Mouse (Mus musculus) lung, embryonic 14.5 days (tissue): ENCODE data around the gene Cela3b. TPM values are rescaled to one million over a fixed set of nuclear protein-coding genes. Genes with fewer than 3 reads are reported as not detected.
"Not testable (repeated sequence)": the region's sequence is repeated elsewhere in the genome, so short reads cannot be mapped to it uniquely, and the experiment has no call there.

ENCODE experiments used
- ATAC-seq: fragments of 200-750 bp; cut with Nextera tagmentation; 2 replicates; pipeline ENCODE4 v1.8.0; 2017; ENCODE audit warnings: mild to moderate bottlenecking, moderate TSS enrichment, moderate library complexity; ENCODE audit not compliant: insufficient read depth
- DNase-seq: peaks from one replicate; pipeline ENCODE4 v3.0.0-alpha.2; 2015
- H3K27ac ChIP-seq: fragments of 300-500 bp; sonication (generic); 2 replicates; pipeline ENCODE4 v1.5.1; 2014; ENCODE audit warnings: low read depth, mild to moderate bottlenecking, moderate library complexity
- H3K27me3 ChIP-seq: fragments of 300-500 bp; sonication (generic); 2 replicates; pipeline ENCODE4 v1.6.1; 2014; ENCODE audit warnings: low read length, control low read depth; ENCODE audit not compliant: insufficient read depth
- H3K36me3 ChIP-seq: fragments of 300-500 bp; sonication (generic); 2 replicates; pipeline ENCODE4 v1.6.1; 2014; ENCODE audit warnings: control low read depth; ENCODE audit not compliant: insufficient read depth
- H3K4me1 ChIP-seq: fragments of 300-500 bp; sonication (generic); 2 replicates; pipeline ENCODE4 v1.6.1; 2014; ENCODE audit warnings: antibody characterized with exemption, control low read depth; ENCODE audit not compliant: insufficient read depth
- H3K4me2 ChIP-seq: fragments of 300-500 bp; sonication (generic); 2 replicates; pipeline ENCODE4 v1.6.1; 2014; ENCODE audit warnings: mild to moderate bottlenecking
- H3K4me3 ChIP-seq: fragments of 300-500 bp; sonication (generic); 2 replicates; pipeline ENCODE4 v1.5.1; 2014; ENCODE audit warnings: low read depth, low read length
- H3K9ac ChIP-seq: fragments of 300-500 bp; sonication (generic); 2 replicates; pipeline ENCODE4 v1.6.1; 2014
- H3K9me3 ChIP-seq: fragments of 300-500 bp; sonication (generic); 2 replicates; pipeline ENCODE4 v1.6.1; 2016; ENCODE audit warnings: low read depth, low read length, control low read depth
- CTCF ChIP-seq: IDR thresholded peaks from 2 replicates; pipeline ENCODE4 v1.5.1; 2016; ENCODE audit warnings: antibody characterized with exemption, low read depth
- WGBS: fragments of 180-500 bp; shearing (Covaris S2); extraction: QIAGEN DNeasy Blood & Tissue Kit; methylation state at CpG from one replicate; pipeline ENCODE4 v1.1.7; 2014; 5-methylcytosine and 5-hydroxymethylcytosine counted together
- polyA plus RNA-seq: library from polyadenylated mRNA; unstranded; fragments of >200 nt; fragmentation: Nextera tagmentation; extraction: Ambion mirVana; gene quantifications from 2 replicates; pipeline ENCODE4 v1.2.1, GENCODE M21; 2014

The Cela3b gene
- polyA plus RNA-seq, 1 experiment from 2014 or later, result not detected

DNA sequence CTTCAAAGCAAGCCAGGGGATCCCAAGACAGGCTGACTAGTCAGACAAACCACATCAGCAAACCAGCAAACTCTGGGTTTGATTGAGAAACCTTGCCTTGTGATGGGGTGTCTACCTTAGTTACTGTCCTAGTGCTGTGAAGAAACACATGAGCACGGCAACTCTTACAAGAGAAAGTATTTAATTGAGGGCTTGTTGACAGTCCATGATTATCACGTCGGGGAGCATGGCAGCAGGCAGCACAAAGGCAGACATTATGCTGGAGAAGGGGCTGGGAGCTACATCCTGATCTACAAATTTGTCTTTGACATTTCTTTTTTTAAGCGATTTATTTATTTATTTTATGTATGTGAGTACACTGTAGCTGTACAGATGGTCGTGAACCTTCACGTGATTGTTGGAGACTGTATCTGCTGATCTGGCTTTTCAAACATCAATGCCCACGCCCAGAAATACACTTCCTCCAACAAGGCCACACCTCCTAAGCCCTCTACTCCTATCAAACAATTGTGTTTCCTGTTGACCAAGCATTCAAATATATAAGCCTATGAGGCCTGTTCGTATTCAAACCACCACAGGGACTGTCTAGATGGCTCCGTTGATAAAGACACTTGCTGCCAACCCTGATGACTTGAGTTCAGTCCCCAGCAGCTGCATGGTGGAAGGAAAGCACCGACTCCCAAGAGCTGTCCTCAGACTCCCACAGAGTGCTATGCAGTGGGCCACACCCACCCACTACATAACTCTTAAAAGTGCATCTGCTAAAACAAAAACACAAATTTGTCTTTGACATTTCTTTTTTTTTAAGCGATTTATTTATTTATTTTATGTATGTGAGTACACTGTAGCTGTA, 12.4 kb downstream of the Cela3b start:
- TF ChIP-seq CTCF, result no peak
- no peaks in the 10 kb centered on the region for H3K27me3 ChIP-seq
- H3K4me1 ChIP-seq, result no peaks in the 10 kb centered on the region
- H3K36me3 ChIP-seq, result no peaks in the 10 kb centered on the region
- no peaks in the 10 kb centered on the region for H3K9me3 ChIP-seq
- H3K4me3 ChIP-seq, result no peak overlapping the region
- H3K4me2 ChIP-seq, result no peak overlapping the region
- no peak for DNase-seq
- WGBS, result 64% methylated on average over 11 of the region's 11 CpGs
- H3K9ac ChIP-seq, result no peak overlapping the region
- no peak overlapping the region for H3K27ac ChIP-seq
- ATAC-seq, result no peak

DNA sequence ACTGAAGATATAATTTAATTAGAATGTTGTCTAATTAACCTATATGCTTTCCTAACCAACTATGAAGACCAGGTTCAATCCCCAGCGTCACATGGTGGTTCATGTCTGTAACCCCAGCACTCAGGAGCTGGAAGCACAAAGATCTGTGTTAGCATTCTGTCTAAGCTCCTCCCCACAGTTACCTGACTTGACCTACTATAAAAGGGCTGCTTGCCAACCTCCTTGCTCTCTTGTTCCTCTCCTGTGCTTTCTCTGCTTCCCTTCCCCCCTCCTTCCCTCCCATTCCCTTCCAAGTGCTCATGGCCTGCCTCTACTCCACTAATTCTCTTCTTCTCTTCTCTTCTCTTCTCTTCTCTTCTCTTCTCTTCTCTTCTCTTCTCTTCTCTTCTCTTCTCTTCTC, 15.4 kb downstream of the Cela3b start:
- no peak for TF ChIP-seq CTCF
- WGBS, result 70% methylated on average over 1 of the region's 1 CpGs
- H3K4me2 ChIP-seq, result no peak overlapping the region
- H3K9ac ChIP-seq, result no peak overlapping the region
- H3K4me1 ChIP-seq, result no peaks in the 10 kb centered on the region
- H3K27ac ChIP-seq, result no peak overlapping the region
- H3K9me3 ChIP-seq, result no peaks in the 10 kb centered on the region
- no peaks in the 10 kb centered on the region for H3K27me3 ChIP-seq
- H3K36me3 ChIP-seq, result no peaks in the 10 kb centered on the region
- DNase-seq (no peak), ATAC-seq (no peak)
- no peak overlapping the region for H3K4me3 ChIP-seq

DNA sequence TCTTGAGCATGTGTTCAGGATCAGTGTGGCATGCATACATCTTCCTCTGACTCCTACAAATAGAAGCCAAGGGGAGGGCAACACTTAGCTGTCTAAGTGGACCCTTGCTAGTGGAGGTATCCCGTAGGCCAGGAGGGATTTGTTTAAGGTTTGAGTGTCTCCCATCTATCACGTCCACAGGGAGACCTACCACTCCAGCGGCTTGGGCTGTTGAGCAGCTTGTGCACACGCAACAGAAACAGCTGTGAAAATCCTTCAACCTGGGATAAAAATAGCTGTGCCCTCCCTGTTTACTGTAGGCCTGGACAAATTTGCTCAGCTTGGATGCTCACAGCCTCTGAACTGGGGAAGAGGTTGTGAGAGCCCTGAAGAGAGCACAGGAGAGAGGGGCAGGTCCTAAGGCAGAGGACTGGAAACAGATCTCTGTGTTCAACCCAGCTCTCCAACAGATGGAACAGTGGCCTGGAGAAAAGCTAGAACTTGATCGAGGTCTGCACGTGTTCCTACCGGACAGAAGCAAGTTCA, 18.1 kb downstream of the Cela3b start:
- not testable (repeated sequence) for H3K27me3 ChIP-seq, H3K4me1 ChIP-seq, H3K9me3 ChIP-seq, ATAC-seq, H3K36me3 ChIP-seq, H3K4me2 ChIP-seq, DNase-seq, H3K27ac ChIP-seq, H3K4me3 ChIP-seq, H3K9ac ChIP-seq
- 64% methylated on average over 7 of the region's 7 CpGs for WGBS

DNA sequence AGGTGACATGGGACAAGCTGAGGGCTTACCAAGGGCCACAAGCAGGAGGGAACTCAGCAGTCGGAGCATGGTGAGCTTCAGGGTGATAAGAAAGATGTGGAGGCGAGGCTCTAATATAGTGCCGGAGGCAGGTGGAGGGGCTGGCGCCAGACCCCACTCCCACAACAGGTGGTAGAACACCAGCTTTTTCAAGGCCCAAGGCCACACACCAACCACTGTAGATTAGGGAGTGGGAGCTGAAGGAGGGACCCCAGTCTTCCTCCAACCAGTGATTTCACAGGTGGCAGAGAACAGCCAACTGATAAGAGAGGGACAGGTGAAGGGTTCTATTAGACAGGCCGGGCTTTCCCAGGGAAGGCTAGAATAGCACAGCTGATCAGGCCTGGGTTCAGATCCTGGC, 20.6 kb downstream of the Cela3b start, which contains the start of gene Cela3a:
Gene Cela3a, minus strand, starts transcription at position 101 of the 400 bp plus-strand sequence.
- TF ChIP-seq CTCF, result no peak
- H3K27me3 ChIP-seq, result no peaks in the 10 kb centered on the region
- H3K4me3 ChIP-seq, result no peak within 1 kb of the TSS
- H3K4me1 ChIP-seq, result no peaks in the 10 kb centered on the region
- no peak within 1 kb of the TSS for H3K27ac ChIP-seq
- no peaks in the 10 kb centered on the region for H3K36me3 ChIP-seq
- DNase-seq, result no peak
- H3K4me2 ChIP-seq, result no peak within 1 kb of the TSS
- H3K9ac ChIP-seq, result no peak within 1 kb of the TSS
- WGBS, result 79% methylated on average over 5 of the region's 5 CpGs
- no peaks in the 10 kb centered on the region for H3K9me3 ChIP-seq
- no peak for ATAC-seq

DNA sequence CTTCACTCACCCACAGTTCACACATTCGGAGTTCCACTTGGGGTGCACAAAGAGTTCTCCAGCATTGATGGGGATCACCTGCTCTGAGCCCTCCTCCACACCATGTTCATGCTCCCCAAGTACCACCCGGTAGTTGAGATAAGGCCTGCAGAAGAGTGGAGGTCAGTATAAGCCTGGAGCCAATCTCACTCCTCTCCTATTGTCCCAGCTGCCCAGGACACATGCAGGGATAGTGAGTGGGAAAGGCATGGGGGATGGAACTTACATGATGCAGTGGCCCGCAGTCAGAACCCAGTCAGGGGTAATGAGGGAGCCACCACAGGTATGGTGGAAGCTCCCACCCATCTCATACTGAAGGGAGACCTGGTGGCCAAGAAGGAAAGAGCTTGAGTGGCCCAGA, 24.8 kb downstream of the Cela3b start:
- 88% methylated on average over 3 of the region's 3 CpGs for WGBS
- H3K4me3 ChIP-seq, result no peak overlapping the region
- DNase-seq (no peak), ATAC-seq (no peak)
- no peaks in the 10 kb centered on the region for H3K27me3 ChIP-seq
- H3K9me3 ChIP-seq, result no peaks in the 10 kb centered on the region
- TF ChIP-seq CTCF, result no peak
- no peak overlapping the region for H3K4me2 ChIP-seq
- H3K9ac ChIP-seq, result no peak overlapping the region
- H3K36me3 ChIP-seq, result no peaks in the 10 kb centered on the region
- no peaks in the 10 kb centered on the region for H3K4me1 ChIP-seq
- no peak overlapping the region for H3K27ac ChIP-seq

DNA sequence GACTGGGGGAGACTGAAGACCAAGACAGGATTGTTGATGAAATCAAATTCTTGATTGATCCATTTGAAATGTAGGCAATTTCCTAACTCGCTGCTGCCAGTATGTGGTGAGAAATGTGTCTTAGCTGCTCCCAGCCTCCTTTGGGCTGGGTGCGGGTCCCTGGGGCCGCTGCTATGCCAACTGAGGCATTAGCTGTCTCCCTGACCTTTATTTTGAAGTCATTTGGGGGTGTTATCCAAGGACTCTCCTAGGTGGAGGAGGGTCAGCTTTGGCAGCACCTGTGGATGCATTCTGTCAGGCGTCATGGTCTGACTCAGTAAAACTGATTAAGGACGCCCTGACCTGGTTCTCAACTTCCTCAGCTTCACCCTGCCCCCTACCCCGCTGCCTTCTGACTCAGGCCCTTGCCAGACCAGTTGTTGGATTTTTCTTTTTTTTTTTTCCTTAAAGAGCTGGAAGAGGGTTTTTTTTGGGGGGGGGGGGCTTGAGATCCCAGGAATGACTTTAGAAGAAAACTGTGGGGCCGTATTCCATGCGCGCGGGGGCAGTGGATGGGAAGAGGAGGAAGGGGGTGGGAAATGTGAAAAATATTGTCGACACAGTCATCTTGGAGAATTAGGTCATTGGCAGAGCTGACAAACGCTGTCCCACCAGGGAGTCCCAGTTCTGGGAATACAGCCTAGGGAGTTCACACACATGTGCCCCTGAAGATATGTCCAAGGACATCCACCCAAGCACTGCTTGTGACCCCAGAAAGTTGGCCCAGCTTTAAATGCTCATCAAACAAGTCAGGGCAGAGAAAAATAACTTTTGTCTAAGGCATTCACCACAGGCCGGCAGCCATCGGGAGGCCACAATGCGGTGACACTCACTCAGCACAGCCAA, 33.5 kb downstream of the Cela3b start:
- no peaks in the 10 kb centered on the region for H3K9me3 ChIP-seq
- no peak for TF ChIP-seq CTCF

More for the DNA sequence above, 33.5 kb downstream of the Cela3b start:
- Histone ChIP-seq H3K27ac (no peak overlapping the region), H3K4me3 (no peak overlapping the region), H3K9ac (no peak overlapping the region), H3K27me3 (no peaks in the 10 kb centered on the region), H3K4me2 (no peak overlapping the region), H3K4me1 (no peaks in the 10 kb centered on the region), H3K36me3 (no peaks in the 10 kb centered on the region)
- ATAC-seq (no peak), DNase-seq (no peak)
- 69% methylated on average over 15 of the region's 15 CpGs for WGBS
